Mouse (Mus musculus): ENCODE measurements around the gene Eif3i.

Eif3i gene

GRCm38 (mm10) chr4:129618786-129619691, 18.6 kb upstream of the Eif3i start, which contains the start of gene Iqcc:
TSS of gene Iqcc (minus strand) at chr4:129619099.
- peak; percentile 88 for DNase-seq (ENCODE audit: low spot score)

- DNase-seq (ENCODE audit: low spot score), result no peak
Observed at GRCm38 (mm10) chr4:129618031-129618430, 17.6 kb upstream of the Eif3i start.

- DNase-seq (ENCODE audit: low spot score), result no peak
Observed at GRCm38 (mm10) chr4:129617121-129617641, 16.7 kb upstream of the Eif3i start.

- DNase-seq (ENCODE audit: low spot score), result no peak
Observed at GRCm38 (mm10) chr4:129616631-129617030, 16.2 kb upstream of the Eif3i start.

GRCm38 (mm10) chr4:129615801-129616290, 15.4 kb upstream of the Eif3i start:
- DNase-seq (ENCODE audit: low spot score), result no peak

GRCm38 (mm10) chr4:129614093-129614492, 13.6 kb upstream of the Eif3i start, which contains the start of gene Dcdc2b:
TSS of gene Dcdc2b (minus strand) at chr4:129614257.
- DNase-seq (ENCODE audit: low spot score), result no peak

GRCm38 (mm10) chr4:129610472-129610871, 10.0 kb upstream of the Eif3i start:
- DNase-seq (ENCODE audit: low spot score), result no peak

GRCm38 (mm10) chr4:129610026-129610425, 9.6 kb upstream of the Eif3i start:
- no peak for DNase-seq (ENCODE audit: low spot score)

GRCm38 (mm10) chr4:129609139-129609631, 8.7 kb upstream of the Eif3i start:
- DNase-seq (ENCODE audit: low spot score), result no peak

- peak; percentile 50 for DNase-seq (ENCODE audit: low spot score)
Observed at GRCm38 (mm10) chr4:129608426-129609025, 8.1 kb upstream of the Eif3i start.

GRCm38 (mm10) chr4:129588865-129589264, 11.6 kb downstream of the Eif3i start:
- DNase-seq (ENCODE audit: low spot score), result no peak

- DNase-seq (ENCODE audit: low spot score), result no peak
Observed at GRCm38 (mm10) chr4:129586943-129587342, 13.5 kb downstream of the Eif3i start.

- no peak for DNase-seq (ENCODE audit: low spot score)
Observed at GRCm38 (mm10) chr4:129585773-129586172, 14.7 kb downstream of the Eif3i start.

GRCm38 (mm10) chr4:129584884-129585608, 15.4 kb downstream of the Eif3i start:
- peak; percentile 72 for DNase-seq (ENCODE audit: low spot score)

GRCm38 (mm10) chr4:129584370-129584769, 16.1 kb downstream of the Eif3i start:
- no peak for DNase-seq (ENCODE audit: low spot score)

GRCm38 (mm10) chr4:129582251-129582650, 18.2 kb downstream of the Eif3i start:
- no peak for DNase-seq (ENCODE audit: low spot score)

- no peak for DNase-seq (ENCODE audit: low spot score)
Observed at GRCm38 (mm10) chr4:129580347-129580746, 20.1 kb downstream of the Eif3i start.

GRCm38 (mm10) chr4:129578466-129578865, 22.0 kb downstream of the Eif3i start, which contains the start of gene Fam167b:
TSS of gene Fam167b (minus strand) at chr4:129578549.
- no peak for DNase-seq (ENCODE audit: low spot score)

- DNase-seq (ENCODE audit: low spot score), result no peak
Observed at GRCm38 (mm10) chr4:129577688-129578087, 22.8 kb downstream of the Eif3i start.

GRCm38 (mm10) chr4:129576863-129577491, 23.5 kb downstream of the Eif3i start:
- DNase-seq (ENCODE audit: low spot score), result peak; percentile 48

GRCm38 (mm10) chr4:129575171-129575844, 25.1 kb downstream of the Eif3i start:
- no peak for DNase-seq (ENCODE audit: low spot score)

Data from ovary, postnatal 10 days (tissue).